Mouse (Mus musculus) heart, postnatal 4 days (tissue): ENCODE measurements at regions not wholly inside any gene's neighbourhood (a gene's known extent, or its start where the extent isn't known, plus 50 kb on each side); places are given as distances from the start of the nearest gene placed in this dataset.

Experiments used
- DNase-seq: peaks from one replicate; pipeline ENCODE4 v3.0.0; 2021

GRCm38 (mm10) chr12:71481899-71482593, 172.4 kb downstream of the Dact1 start:
- DNase-seq: peak; percentile 14

DNA sequence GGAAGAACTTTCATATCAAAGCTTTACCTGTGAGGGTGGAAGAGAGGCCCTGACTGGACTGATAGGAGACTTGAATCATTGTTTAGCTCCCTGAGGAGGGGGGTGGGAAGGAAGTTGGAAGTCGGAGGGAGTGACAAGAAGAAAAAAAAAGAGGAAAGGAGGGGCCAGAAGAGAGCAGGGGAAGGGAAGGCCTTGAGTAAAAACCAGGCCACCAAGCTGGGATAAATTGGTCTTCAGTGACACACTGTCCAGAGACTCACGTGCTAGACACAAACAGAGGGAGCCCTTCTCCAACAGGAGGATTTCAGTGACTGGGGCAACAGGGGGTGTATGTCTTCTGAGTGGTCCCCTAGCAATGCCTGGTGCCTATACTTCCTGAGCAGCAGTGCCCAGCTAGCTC, 172.9 kb downstream of the Dact1 start:
- DNase-seq: no peak

- no peak for DNase-seq
These were observed 174.0 kb downstream of the Dact1 start for GRCm38 (mm10) chr12:71483536-71484165.

- DNase-seq: no peak
These were observed 174.6 kb downstream of the Dact1 start for GRCm38 (mm10) chr12:71484286-71484685.

GRCm38 (mm10) chr12:71486078-71486477, 176.4 kb downstream of the Dact1 start:
- no peak for DNase-seq

- DNase-seq: no peak
These were observed 178.1 kb downstream of the Dact1 start for GRCm38 (mm10) chr12:71487591-71488435.

DNA sequence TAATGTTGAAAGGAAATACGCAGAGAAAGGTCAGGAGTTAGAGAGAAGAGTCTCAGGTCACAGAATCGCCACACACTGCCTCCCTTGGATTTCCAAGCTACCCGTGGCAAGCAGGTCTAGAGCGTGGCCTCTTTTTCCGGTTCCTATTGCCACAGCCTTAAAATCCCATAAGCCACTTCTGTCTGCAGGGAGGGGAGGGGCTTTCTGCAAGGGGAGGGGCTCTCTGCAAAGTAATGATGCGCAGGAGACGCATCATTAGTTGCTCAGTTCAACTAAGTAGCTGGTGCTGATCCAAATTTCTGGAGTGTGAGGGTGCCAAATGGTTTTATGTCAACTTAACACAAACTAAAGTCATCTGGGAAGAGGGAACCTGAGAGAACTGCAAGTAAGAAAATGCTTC, 179.6 kb downstream of the Dact1 start:
- DNase-seq: no peak

DNA sequence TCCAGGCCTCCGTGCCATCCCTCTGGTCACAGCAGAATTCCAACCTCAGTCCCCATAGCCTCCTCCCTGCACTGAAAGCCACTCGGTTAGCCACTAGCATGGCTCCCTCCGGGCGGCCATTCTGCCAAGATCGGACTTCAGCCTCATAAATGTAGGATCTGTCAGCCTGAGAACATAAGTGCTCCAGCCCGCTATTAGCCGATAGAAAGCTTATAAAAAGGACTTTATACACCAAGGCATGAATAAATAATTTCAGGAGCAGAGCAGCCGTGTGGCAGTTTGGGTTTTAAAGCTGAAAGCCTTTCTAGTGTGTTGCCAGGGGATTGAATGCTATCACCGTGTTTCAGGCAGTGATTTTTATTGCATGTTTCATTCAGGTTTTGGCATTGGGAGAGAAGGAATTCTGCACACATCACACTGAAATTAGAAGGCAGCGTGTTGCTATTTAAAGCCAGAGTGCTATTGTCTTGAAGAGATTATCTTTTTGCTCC, 185.2 kb downstream of the Dact1 start:
- no peak for DNase-seq

DNA sequence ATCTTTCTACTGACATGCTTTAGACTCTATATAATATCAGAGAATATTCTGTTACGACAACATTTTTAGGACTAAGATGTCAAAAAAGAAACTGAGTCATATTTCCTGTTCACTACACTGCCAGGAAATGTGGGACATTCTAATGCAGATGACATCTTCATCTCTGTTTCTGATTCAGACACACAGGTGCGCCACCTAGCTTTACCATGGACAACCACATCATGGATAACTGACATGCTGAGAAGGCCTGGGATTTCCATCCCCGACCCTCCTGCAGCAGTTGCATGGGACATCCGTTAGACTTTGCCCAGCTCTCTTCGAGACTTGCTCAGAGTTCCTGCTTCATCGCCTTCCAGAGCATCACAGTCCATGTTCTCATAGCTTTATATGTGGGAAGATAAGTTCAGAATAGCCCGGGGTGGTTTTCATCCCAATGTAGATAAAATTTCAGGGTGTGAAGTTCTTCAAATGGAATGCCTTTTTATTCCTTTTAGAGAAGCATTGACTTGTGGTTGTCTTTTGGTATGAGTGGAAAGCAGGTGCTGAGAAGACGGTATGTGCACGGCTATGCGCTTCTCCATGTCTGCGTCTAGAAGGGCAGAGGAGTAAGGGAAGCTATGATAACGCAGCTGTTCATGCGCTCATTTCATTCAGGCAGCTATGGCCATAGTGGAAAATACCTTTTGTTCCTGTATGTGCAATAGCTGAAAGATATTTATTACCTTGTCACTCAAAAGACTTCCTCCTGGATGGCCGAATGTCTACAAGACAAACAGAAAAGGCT, 188.8 kb downstream of the Dact1 start:
- no peak for DNase-seq

GRCm38 (mm10) chr12:71501299-71501810, 191.7 kb downstream of the Dact1 start:
- no peak for DNase-seq

DNA sequence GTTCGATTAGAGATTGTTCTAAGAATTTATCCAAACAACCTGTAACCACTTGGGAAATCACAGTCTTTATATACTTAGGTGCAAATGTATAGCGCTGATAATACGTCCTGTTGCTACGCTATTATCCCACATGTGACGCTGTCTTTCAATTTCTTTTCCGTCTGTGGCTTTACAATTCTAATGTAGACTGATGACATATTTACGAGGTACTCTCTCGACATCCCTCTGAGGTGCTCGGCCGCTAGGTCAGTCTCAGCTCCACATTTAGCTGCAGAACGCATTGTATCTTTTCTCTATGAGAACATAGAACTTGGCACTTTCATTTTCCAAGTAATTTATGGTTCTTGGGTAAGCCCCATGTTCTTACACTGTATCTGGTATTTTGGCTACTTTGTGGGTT, 193.6 kb downstream of the Dact1 start:
- DNase-seq: no peak

DNA sequence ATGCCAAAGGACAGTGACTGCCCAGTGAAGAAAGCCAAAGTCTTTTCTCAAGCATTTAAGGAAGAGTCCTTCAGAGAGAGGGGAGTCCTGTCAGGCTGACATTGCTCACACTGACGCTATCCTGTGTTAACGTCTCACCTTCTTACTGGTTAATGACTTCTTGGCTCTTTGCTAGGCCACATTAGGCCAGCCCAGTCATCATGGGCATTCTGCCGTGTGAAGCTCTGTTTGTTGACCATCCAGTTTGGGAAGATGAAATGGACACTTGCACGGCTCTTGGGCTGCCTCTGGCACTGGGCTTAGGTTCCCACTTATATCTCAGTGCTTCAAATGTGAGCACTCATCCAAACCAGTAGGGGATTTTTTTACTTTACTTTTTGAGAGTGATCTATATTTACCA, 196.5 kb downstream of the Dact1 start:
- no peak for DNase-seq

DNA sequence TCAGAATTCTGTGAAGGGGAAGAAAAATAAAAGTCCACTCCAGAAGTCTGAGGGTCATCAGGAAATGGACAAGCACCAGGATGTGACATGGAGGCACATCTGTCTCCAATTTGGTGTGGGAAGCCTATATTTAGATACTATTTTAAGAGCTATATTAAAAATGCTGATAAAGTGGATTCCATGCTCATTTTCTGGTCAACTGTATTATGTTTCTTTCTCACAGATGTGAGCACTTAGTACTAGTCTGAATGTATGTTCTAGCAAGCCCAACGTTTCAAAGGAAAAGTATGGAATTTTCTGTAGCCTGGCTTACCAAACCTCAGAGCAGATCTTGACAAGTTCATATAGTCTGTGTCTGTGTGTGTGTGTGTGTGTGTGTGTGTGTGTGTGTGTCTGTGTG, 197.0 kb downstream of the Dact1 start:
- no peak for DNase-seq

DNA sequence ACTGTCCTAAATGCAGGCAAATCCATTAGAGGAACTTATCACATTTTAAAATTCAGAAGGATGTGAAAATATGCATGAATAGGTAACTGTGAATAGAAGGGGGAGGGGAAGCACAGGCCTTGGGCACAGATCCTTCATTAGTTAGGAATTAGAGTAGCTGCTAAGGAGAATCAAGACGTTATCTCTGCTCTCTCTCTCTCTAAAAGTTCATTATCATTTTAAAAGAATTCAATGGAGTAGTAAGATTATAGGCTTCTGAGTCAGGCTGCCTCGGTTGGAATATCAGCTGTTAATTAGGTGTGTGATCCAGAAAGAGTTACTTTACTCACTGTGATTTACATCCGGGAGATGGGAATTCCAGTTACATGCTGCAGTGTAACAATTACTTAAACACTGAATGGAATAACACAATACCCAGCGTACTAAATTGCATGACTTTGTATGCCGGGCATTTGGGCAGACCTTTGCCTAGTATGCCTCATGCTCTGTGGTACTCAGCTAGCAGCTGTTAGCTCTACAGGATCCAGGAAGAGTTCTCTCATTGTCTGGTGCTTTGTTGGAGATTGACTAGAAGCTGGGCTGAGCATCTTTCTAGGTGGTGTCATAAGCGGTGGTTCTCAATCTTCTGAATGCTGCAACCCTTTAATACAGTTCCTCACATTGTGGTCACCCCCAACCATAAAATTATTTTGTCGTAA, 203.4 kb downstream of the Dact1 start:
- DNase-seq: no peak

- no peak for DNase-seq
These were observed 209.8 kb downstream of the Dact1 start for GRCm38 (mm10) chr12:71519520-71519919.

- no peak for DNase-seq
These were observed 212.3 kb downstream of the Dact1 start for GRCm38 (mm10) chr12:71521936-71522335.

DNA sequence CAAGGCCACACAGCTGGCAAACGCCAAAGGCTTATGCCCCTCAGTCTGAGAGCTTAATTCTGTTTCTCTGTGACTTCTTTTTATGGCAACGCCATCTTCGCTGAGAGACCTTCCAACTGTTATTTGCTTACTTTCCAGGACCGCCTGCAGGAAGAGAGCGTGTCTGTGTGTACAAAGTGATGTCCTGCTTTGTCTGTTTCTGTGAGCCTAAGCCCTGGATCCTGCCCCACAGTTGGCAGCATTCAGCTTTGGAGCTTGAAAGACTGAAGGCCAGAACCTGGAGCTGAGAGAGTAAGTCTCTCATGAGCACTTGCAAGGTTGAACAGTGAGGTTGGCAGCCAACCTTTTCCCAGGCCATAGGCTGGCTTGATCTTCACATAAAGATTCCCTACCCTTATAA, 212.8 kb downstream of the Dact1 start:
- DNase-seq: no peak

- DNase-seq: no peak
These were observed 214.5 kb downstream of the Dact1 start for GRCm38 (mm10) chr12:71524156-71524555.

DNA sequence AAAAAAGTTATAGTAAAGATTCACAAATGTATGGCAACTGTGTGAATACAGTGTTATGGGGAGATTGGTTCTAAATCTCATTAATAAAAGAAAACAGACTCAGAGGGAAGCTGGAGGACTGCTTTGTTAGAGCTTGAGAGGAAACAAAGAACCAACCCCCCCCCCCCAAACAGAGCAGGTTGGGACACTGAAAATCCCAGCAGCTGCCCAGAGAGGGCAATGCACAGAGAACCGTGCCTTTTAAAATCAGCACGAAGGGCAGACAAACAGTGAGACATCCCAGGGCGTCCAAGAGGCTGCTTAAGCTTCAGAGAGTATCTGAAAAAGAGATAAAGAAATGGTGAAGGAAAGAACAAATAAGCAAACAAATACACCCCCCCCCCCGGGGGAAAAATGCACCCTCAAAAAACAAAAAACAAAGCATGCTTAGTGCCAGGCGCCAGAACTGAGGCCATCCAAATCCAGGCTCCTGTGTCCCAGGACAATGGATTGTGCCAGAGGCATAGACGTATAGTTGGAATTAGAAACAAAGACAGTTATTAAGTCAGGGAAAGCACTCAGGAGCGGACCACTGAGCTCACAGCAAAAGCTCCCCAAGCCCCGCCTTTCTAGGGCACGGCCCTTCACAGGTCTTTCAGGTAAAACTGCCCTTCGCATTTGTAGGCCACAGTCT, 215.7 kb downstream of the Dact1 start:
- no peak for DNase-seq

DNA sequence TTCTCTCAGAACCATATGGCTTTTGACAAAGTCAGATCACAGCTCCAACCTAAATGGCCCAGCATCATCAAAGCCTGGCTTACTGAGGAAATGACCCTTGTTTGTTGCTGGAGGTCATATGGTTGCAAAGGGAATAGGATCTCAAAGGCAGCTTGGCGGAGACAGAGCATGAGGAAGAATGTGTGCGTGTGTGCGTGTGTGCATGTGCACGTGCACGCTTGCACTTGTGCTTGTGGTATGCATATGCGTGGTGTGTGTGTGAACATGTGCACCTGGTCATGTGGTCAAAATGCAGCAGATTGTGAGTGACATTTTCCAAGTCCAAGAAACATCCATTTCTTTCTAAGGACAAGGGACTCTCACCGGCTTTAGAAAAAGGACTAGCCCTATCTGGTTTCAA, 216.9 kb downstream of the Dact1 start:
- no peak for DNase-seq

GRCm38 (mm10) chr12:71532161-71532560, 222.5 kb downstream of the Dact1 start:
- DNase-seq: no peak
